Mouse (Mus musculus) bone marrow, adult 2 months (tissue): ENCODE data around the gene Cd180.

ENCODE experiments used
- CTCF ChIP-seq: fragments of 200-500 bp; IDR thresholded peaks from 2 replicates; pipeline ENCODE4 v1.5.1; 2011; ENCODE audit warnings: low read length, control low read depth; ENCODE audit not compliant: control insufficient read depth, insufficient read depth
- POLR2A ChIP-seq: fragments of 200-500 bp; IDR thresholded peaks from 2 replicates; pipeline ENCODE4 v1.6.1; 2011; ENCODE audit warnings: low read depth, mild to moderate bottlenecking, control low read depth, low read length, borderline replicate concordance; ENCODE audit not compliant: control insufficient read depth

- no peak for TF ChIP-seq POLR2A
- TF ChIP-seq CTCF: no peak
Observed at GRCm38 (mm10) chr13:102770194-102770593, 76.8 kb downstream of the Cd180 start.
